ENCODE assay signal across 16 mouse cellular contexts in genomic region chr8:48850223-48851010, GRCm38 (mm10). TPM values are rescaled to one million over a fixed set of nuclear protein-coding genes. Genes with fewer than 3 reads are reported as not detected.
DNase-seq lines count a peak whose midpoint lies in the region; ATAC-seq and TF ChIP-seq lines count a peak whose summit lies in the region.
"Had no signal": no experiment of that assay in that cellular context is flagged by ENCODE, and none has a peak within 500 bp of the region (broad histone marks: within the 10 kb centered on the region; RNA-seq: fewer than 3 reads in every experiment).

No protein-coding gene starts in this region.

- H3K9ac ChIP-seq in embryonic facial prominence, embryonic 13.5 days: no peak overlapping the region
- no peak overlapping the region for H3K9ac ChIP-seq in hindbrain, embryonic 16.5 days (ENCODE audit: low read depth, low read length)
- no peak overlapping the region for H3K9ac ChIP-seq in midbrain, postnatal 0 days (replicated peaks; ENCODE audit: low read length, poor library complexity, severe bottlenecking)
- H3K9ac ChIP-seq in intestine, postnatal 0 days (ENCODE audit: low read depth, low read length): no peak overlapping the region

- no peaks in the 10 kb centered on the region for H3K9me3 ChIP-seq in embryonic facial prominence, embryonic 13.5 days
- no peaks in the 10 kb centered on the region for H3K9me3 ChIP-seq in hindbrain, embryonic 16.5 days (ENCODE audit: control insufficient read depth, low read length)
- no peaks in the 10 kb centered on the region for H3K9me3 ChIP-seq in midbrain, postnatal 0 days (ENCODE audit: low read length)
- no peaks in the 10 kb centered on the region for H3K9me3 ChIP-seq in intestine, postnatal 0 days (ENCODE audit: control insufficient read depth)

- peaks cover 25% of the 10 kb centered on the region for H3K4me1 ChIP-seq in embryonic facial prominence, embryonic 13.5 days
- H3K4me1 ChIP-seq in hindbrain, embryonic 16.5 days (ENCODE audit: control insufficient read depth, insufficient read depth, low read depth, low read length): peaks cover 2% of the 10 kb centered on the region
- no peaks in the 10 kb centered on the region for H3K4me1 ChIP-seq in midbrain, postnatal 0 days (ENCODE audit: insufficient read depth, low read length)
- no peaks in the 10 kb centered on the region for H3K4me1 ChIP-seq in intestine, postnatal 0 days (replicated peaks; ENCODE audit: control insufficient read depth, insufficient read depth, low read length)

- ATAC-seq in embryonic facial prominence, embryonic 13.5 days (ENCODE audit: insufficient number of reproducible peaks, insufficient read depth, low FRiP score, low TSS enrichment, low read depth): no peak
- peak; percentile 69 for ATAC-seq in hindbrain, embryonic 16.5 days
- ATAC-seq in midbrain, postnatal 0 days (ENCODE audit: low FRiP score): no peak
- no peak for ATAC-seq in intestine, postnatal 0 days
- no peak for ATAC-seq in erythroid progenitor cell, adult 5-6 weeks (replicated peaks; ENCODE audit: low FRiP score, poor library complexity, severe bottlenecking)
- ATAC-seq: Patski had no signal

- TF ChIP-seq CTCF in midbrain, postnatal 0 days (IDR thresholded peaks at IDR 0.05): no peak
- no peak for TF ChIP-seq CTCF in intestine, postnatal 0 days (IDR thresholded peaks at IDR 0.05; ENCODE audit: low read depth)

- H3K27me3 ChIP-seq in embryonic facial prominence, embryonic 13.5 days: peaks cover 24% of the 10 kb centered on the region
- H3K27me3 ChIP-seq in hindbrain, embryonic 16.5 days (replicated peaks; ENCODE audit: control insufficient read depth, insufficient read depth, low read length): peaks cover 7% of the 10 kb centered on the region; the same call in 1 of the 2 replicates
- H3K27me3 ChIP-seq in midbrain, postnatal 0 days (ENCODE audit: insufficient read depth, low read length): 0 out of 2 replicates have a peak, but pooled peaks cover 6% of the 10 kb centered on the region
- H3K27me3 ChIP-seq in intestine, postnatal 0 days (replicated peaks; ENCODE audit: control insufficient read depth, insufficient read depth, low read length): no peaks in the 10 kb centered on the region

- 18% methylated on average over 8 of the region's 8 CpGs for WGBS in embryonic facial prominence, embryonic 13.5 days
- whole genome bisulfite sequencing in hindbrain, embryonic 16.5 days: 21% methylated on average over 8 of the region's 8 CpGs
- WGBS in midbrain, postnatal 0 days: 16% methylated on average over 8 of the region's 8 CpGs
- 81% methylated on average over 8 of the region's 8 CpGs for WGBS in intestine, postnatal 0 days

- H3K4me3 ChIP-seq in embryonic facial prominence, embryonic 13.5 days: no peak overlapping the region
- no peak overlapping the region for H3K4me3 ChIP-seq in hindbrain, embryonic 16.5 days (ENCODE audit: low read length)
- no peak overlapping the region for H3K4me3 ChIP-seq in midbrain, postnatal 0 days (ENCODE audit: low read depth, low read length)
- no peak overlapping the region for H3K4me3 ChIP-seq in intestine, postnatal 0 days (ENCODE audit: low read depth, low read length)

- H3K4me2 ChIP-seq in embryonic facial prominence, embryonic 13.5 days: 0 out of 2 replicates have a peak overlapping the region, but pooled peaks have one; percentile 23
- peak overlapping the region; percentile 19; the same call in 1 of the 2 replicates for H3K4me2 ChIP-seq in hindbrain, embryonic 16.5 days (ENCODE audit: low read length)
- H3K4me2 ChIP-seq in midbrain, postnatal 0 days (ENCODE audit: low read depth, low read length, poor library complexity, severe bottlenecking): no peak overlapping the region
- H3K4me2 ChIP-seq in intestine, postnatal 0 days (replicated peaks; ENCODE audit: low read depth): no peak overlapping the region
- H3K4me2 ChIP-seq: liver, embryonic 11.5 days had no signal

- DNase-seq in cerebellum, postnatal 10 days: peak; percentile 27 to 52
- DNase-seq in cerebellum, postnatal 4 days (ENCODE audit: low spot score in 2 of 2): no peak
- peak; percentile 20 for DNase-seq in midbrain, postnatal 0 days (ENCODE audit: low spot score)
- DNase-seq in frontal cortex, postnatal 25 days (ENCODE audit: low spot score in 2 of 2): no peak
- DNase-seq: cerebellum, adult 11-12 months; heart, adult 11 months; right cerebral cortex, postnatal 14 days had no signal

- H3K27ac ChIP-seq in embryonic facial prominence, embryonic 13.5 days: no peak overlapping the region
- H3K27ac ChIP-seq in hindbrain, embryonic 16.5 days (ENCODE audit: low read depth, low read length): no peak overlapping the region
- no peak overlapping the region for H3K27ac ChIP-seq in midbrain, postnatal 0 days (ENCODE audit: low read depth, low read length)
- H3K27ac ChIP-seq in intestine, postnatal 0 days (ENCODE audit: low read depth, low read length): no peak overlapping the region
- H3K27ac ChIP-seq: kidney, postnatal 0 days had no signal

- H3K36me3 ChIP-seq in embryonic facial prominence, embryonic 13.5 days: no peaks in the 10 kb centered on the region
- H3K36me3 ChIP-seq in hindbrain, embryonic 16.5 days (ENCODE audit: control insufficient read depth, insufficient read depth, low read length): no peaks in the 10 kb centered on the region
- no peaks in the 10 kb centered on the region for H3K36me3 ChIP-seq in midbrain, postnatal 0 days (ENCODE audit: insufficient read depth, low read length)
- no peaks in the 10 kb centered on the region for H3K36me3 ChIP-seq in intestine, postnatal 0 days (ENCODE audit: control insufficient read depth, insufficient read depth)

RNA-seq across cellular contexts. Expression of gene Tenm3, which starts 6.7 kb away (rescaled TPM):
- polyA plus RNA-seq in embryonic facial prominence, embryonic 13.5 days (2015; fragmentation: Nextera tagmentation; extraction: Ambion mirVana): 53.7 and 60.7 TPM in 2 replicates
- polyA plus RNA-seq in hindbrain, embryonic 16.5 days (2015; fragmentation: Nextera tagmentation; extraction: Ambion mirVana): 24.2 and 26.1 TPM in 2 replicates
- total RNA-seq in midbrain, postnatal 0 days (2014; rRNA removed): 160 and 184 TPM in 2 replicates
- polyA plus RNA-seq in midbrain, postnatal 0 days (2015; fragmentation: Nextera tagmentation; extraction: Ambion mirVana): 22.9 and 25.0 TPM in 2 replicates
- 4.6 and 5.3 TPM in 2 replicates for polyA plus RNA-seq in intestine, postnatal 0 days (2015; fragmentation: Nextera tagmentation; extraction: Ambion mirVana)
- total RNA-seq in erythroid progenitor cell, adult 5-6 weeks (2015; ENCODE audit: low replicate concordance): not detected in 2 replicates
- total RNA-seq in erythroid progenitor cell, adult 5-6 weeks (2017; ENCODE audit: low replicate concordance): not detected in 2 replicates
- total RNA-seq: megakaryocyte-erythroid progenitor cell, adult 5-6 weeks; neutrophil, adult 5-6 weeks had no signal

Comparison
In these comparisons a context has a peak if more than half of its experiments do, and no peak if none do; other contexts are left out.
1. DNase-seq: peak in cerebellum, postnatal 10 days (2 of 2) and midbrain, postnatal 0 days (single experiment); none in cerebellum, postnatal 4 days (0 of 2) and frontal cortex, postnatal 25 days (0 of 2).
2. H3K4me2 ChIP-seq: peak in embryonic facial prominence, embryonic 13.5 days (single experiment) and hindbrain, embryonic 16.5 days (single experiment); none in midbrain, postnatal 0 days (single experiment) and intestine, postnatal 0 days (single experiment).